Mouse (Mus musculus) CH12.LX (cell line): ENCODE results near the gene Foxp1. TPM values are rescaled to one million over a fixed set of nuclear protein-coding genes. Genes with fewer than 3 reads are reported as not detected.

ENCODE experiments used
- DNase-seq: peaks from one replicate; pipeline ENCODE4 v3.0.0-alpha.2; 2013; ENCODE audit errors: extremely low read depth
- H3K27ac ChIP-seq: 2 replicates; pipeline ENCODE4 v1.5.1; 2012; ENCODE audit warnings: low read depth, mild to moderate bottlenecking, control low read depth, moderate library complexity; ENCODE audit not compliant: insufficient read depth
- H3K27me3 ChIP-seq: replicated peaks from 2 replicates; pipeline ENCODE3; 2012; ENCODE audit warnings: inconsistent platforms
- H3K36me3 ChIP-seq, 2 experiments: replicated peaks in 1 of 2; 2 replicates each; pipeline versions ENCODE3 to v1.6.1; 2012; ENCODE audit warnings: inconsistent platforms in 1 of 2, low read length in 1 of 2, mild to moderate bottlenecking in 1 of 2, mixed read lengths in 1 of 2, moderate library complexity in 1 of 2; ENCODE audit not compliant: control insufficient read depth in 1 of 2, insufficient read depth in 1 of 2
- H3K4me1 ChIP-seq, 2 experiments: 2 replicates each; pipeline ENCODE4 v1.6.1; 2012; ENCODE audit warnings: inconsistent platforms in 1 of 2, moderate library complexity in 1 of 2; ENCODE audit not compliant: insufficient read depth in 2 of 2, control insufficient read depth in 1 of 2
- H3K4me2 ChIP-seq: 2 replicates; pipeline ENCODE4 v1.6.1; 2012; ENCODE audit warnings: low read depth, mild to moderate bottlenecking, control low read depth; ENCODE audit not compliant: poor library complexity, insufficient read depth, severe bottlenecking
- H3K4me3 ChIP-seq, 3 experiments: fragments of 150-350 bp in 1 of 3; sonication (generic) in 1 of 3; replicated peaks in 1 of 3; 2 replicates each; pipeline versions ENCODE3 to v1.5.1; 2011 to 2012; ENCODE audit warnings: low read depth in 2 of 3, low read length in 2 of 3, mild to moderate bottlenecking in 2 of 3, moderate library complexity in 2 of 3, control low read depth in 1 of 3, improper control_type of control experiment in 1 of 3, inconsistent platforms in 1 of 3, mixed read lengths in 1 of 3; ENCODE audit not compliant: poor library complexity in 1 of 3
- H3K79me2 ChIP-seq: replicated peaks from 2 replicates; pipeline ENCODE4 v1.6.1; 2012; ENCODE audit warnings: mild to moderate bottlenecking, moderate library complexity; ENCODE audit not compliant: control insufficient read depth, poor library complexity, insufficient read depth, severe bottlenecking; ENCODE audit errors: extremely low read depth
- H3K9ac ChIP-seq: 2 replicates; pipeline ENCODE4 v1.6.1; 2012; ENCODE audit warnings: low read depth, mild to moderate bottlenecking, control low read depth, moderate library complexity; ENCODE audit not compliant: insufficient read depth
- H3K9me3 ChIP-seq: replicated peaks from 2 replicates; pipeline ENCODE3; 2012; ENCODE audit warnings: low read length, inconsistent platforms, mixed read lengths
- BHLHE40 ChIP-seq: IDR thresholded peaks from 2 replicates; pipeline ENCODE4 v1.6.1; 2011; ENCODE audit warnings: mild to moderate bottlenecking, low read depth, low read length, improper control_type of control experiment
- CHD1 ChIP-seq: IDR thresholded peaks from 2 replicates; pipeline ENCODE4 v1.6.1; 2012; ENCODE audit warnings: low read depth, low read length, improper control_type of control experiment, inconsistent platforms
- CHD2 ChIP-seq: IDR thresholded peaks from 2 replicates; pipeline ENCODE4 v1.6.1; 2011; ENCODE audit warnings: low read length, improper control_type of control experiment
- CTCF ChIP-seq, 2 experiments: IDR thresholded peaks in 1 of 2; conservative IDR thresholded peaks in 1 of 2; 2 replicates each; pipeline ENCODE4 v1.5.1; 2011 to 2012; ENCODE audit warnings: low read depth in 2 of 2, low read length in 2 of 2, improper control_type of control experiment in 1 of 2, inconsistent platforms in 1 of 2, mild to moderate bottlenecking in 1 of 2, moderate library complexity in 1 of 2
- E2F4 ChIP-seq: IDR thresholded peaks from 2 replicates; pipeline ENCODE4 v1.6.1; 2011; ENCODE audit warnings: low read depth, low read length, improper control_type of control experiment; ENCODE audit not compliant: insufficient replicate concordance
- ELF1 ChIP-seq: IDR thresholded peaks from 2 replicates; pipeline ENCODE4 v1.6.1; 2014; ENCODE audit warnings: low read depth, mild to moderate bottlenecking, inconsistent platforms, low read length, improper control_type of control experiment
- EP300 ChIP-seq: IDR thresholded peaks from 2 replicates; pipeline ENCODE4 v1.6.1; 2011; ENCODE audit warnings: low read length, improper control_type of control experiment
- GABPA ChIP-seq: IDR thresholded peaks from 2 replicates; pipeline ENCODE4 v1.6.1; 2012; ENCODE audit warnings: low read depth, low read length, improper control_type of control experiment, inconsistent platforms; ENCODE audit not compliant: insufficient replicate concordance
- IRF4 ChIP-seq: IDR thresholded peaks from 2 replicates; pipeline ENCODE4 v1.6.1; 2014; ENCODE audit warnings: low read depth, mild to moderate bottlenecking, inconsistent platforms, low read length, improper control_type of control experiment
- KAT2A ChIP-seq: IDR thresholded peaks from 2 replicates; pipeline ENCODE4 v1.6.1; 2012; ENCODE audit warnings: low read length, improper control_type of control experiment, inconsistent platforms; ENCODE audit not compliant: insufficient replicate concordance
- MAX ChIP-seq: IDR thresholded peaks from 2 replicates; pipeline ENCODE4 v1.6.1; 2011; ENCODE audit warnings: low read length, improper control_type of control experiment
- MXI1 ChIP-seq: IDR thresholded peaks from 2 replicates; pipeline ENCODE4 v1.6.1; 2011; ENCODE audit warnings: mild to moderate bottlenecking, low read depth, low read length, improper control_type of control experiment
- MYC ChIP-seq: IDR thresholded peaks from 2 replicates; pipeline ENCODE4 v1.6.1; 2011; ENCODE audit warnings: low read depth, mild to moderate bottlenecking, improper control_type of control experiment, low read length
- PAX5 ChIP-seq: IDR thresholded peaks from 2 replicates; pipeline ENCODE4 v1.6.1; 2012; ENCODE audit warnings: low read length, inconsistent platforms, mixed read lengths
- POLR2AphosphoS2 ChIP-seq: IDR thresholded peaks from 2 replicates; pipeline ENCODE4 v1.6.1; 2011; ENCODE audit warnings: low read depth, low read length, improper control_type of control experiment
- SIN3A ChIP-seq: IDR thresholded peaks from 2 replicates; pipeline ENCODE4 v1.6.1; 2012; ENCODE audit warnings: low read length, improper control_type of control experiment, inconsistent platforms
- TBP ChIP-seq: conservative IDR thresholded peaks from 2 replicates; pipeline ENCODE4 v1.6.1; 2011; ENCODE audit warnings: low read depth, low read length, improper control_type of control experiment
- UBTF ChIP-seq: IDR thresholded peaks from 2 replicates; pipeline ENCODE4 v1.6.1; 2012; ENCODE audit warnings: low read depth, mild to moderate bottlenecking, inconsistent platforms, low read length, improper control_type of control experiment, moderate library complexity
- ZKSCAN1 ChIP-seq: IDR thresholded peaks from 2 replicates; pipeline ENCODE4 v1.6.1; 2012; ENCODE audit warnings: low read depth, inconsistent platforms, low read length, improper control_type of control experiment, borderline replicate concordance
- ZNF384 ChIP-seq: IDR thresholded peaks from 2 replicates; pipeline ENCODE4 v1.6.1; 2012; ENCODE audit warnings: low read depth, low read length, improper control_type of control experiment, inconsistent platforms
- dilution Hi-C: fragments of 300-500 bp; cut with MboI; formaldehyde crosslinking; loops from 2 replicates; pipeline ENCODE4 v1.14.3; 2020; ENCODE audit warnings: low sequenced_read_pairs; ENCODE audit not compliant: extremely low pct_unique_long_range_greater_than_20kb, extremely low pct_ligation_motif_present
- in situ Hi-C: fragments of 300-500 bp; cut with MboI; formaldehyde crosslinking; loops from 3 replicates; pipeline ENCODE4 v1.14.3; 2019; ENCODE audit warnings: low sequenced_read_pairs, low pct_ligation_motif_present, low pct_unique_long_range_greater_than_20kb, mixed read lengths
- polyA plus RNA-seq: library from polyadenylated mRNA; unstranded; fragments of >175 nt; gene quantifications from 2 replicates; pipeline ENCODE4 v1.2.1, GENCODE M21; 2012; ENCODE audit warnings: low read depth; ENCODE audit not compliant: insufficient read length
- total RNA-seq, 2 experiments: library from RNA; depleted of rRNA; stranded (reverse); fragments of 300-350 nt in 1 of 2; fragments of >200 nt in 1 of 2; gene quantifications; 2 replicates each; pipeline ENCODE4 v1.2.3; 2012 to 2014

The Foxp1 gene
- total and polyA plus RNA-seq, 3 experiments = 66.5 to 105 (median 87.4) TPM

GRCm38 (mm10) chr6:99172589-99172986 is 349.9 kb downstream of the Foxp1 start:
- H3K27ac ChIP-seq = peak overlapping the region; percentile 98
- in situ Hi-C loops = loop anchor here (5.0 kb wide), 1 partner anchor 60 kb away; no protein-coding TSS in a partner anchor
- no peaks in the 10 kb centered on the region for H3K9me3 ChIP-seq
- H3K4me1 ChIP-seq = peaks cover 37 to 55% of the 10 kb centered on the region in 2 experiments
- dilution Hi-C loops = no loop called here
- peak overlapping the region; percentile 38 for H3K9ac ChIP-seq
- no peak overlapping the region for H3K4me3 ChIP-seq
- DNase-seq = no peak
- TF ChIP-seq UBTF (no peak), CHD1 (0 out of 2 replicates have a peak, but pooled peaks have one; percentile 21), MAX (no peak), ZKSCAN1 (no peak), E2F4 (no peak)
- H3K79me2 ChIP-seq = peaks cover 4% of the 10 kb centered on the region; the same call in 1 of the 2 replicates
- H3K4me2 ChIP-seq = peak overlapping the region; percentile 12; the same call in 1 of the 2 replicates
- no peaks in the 10 kb centered on the region for H3K27me3 ChIP-seq
- H3K36me3 ChIP-seq = peaks cover 0 to 3% of the 10 kb centered on the region in 2 experiments

- DNase-seq = no peak
- Histone ChIP-seq H3K79me2 (peaks cover 4% of the 10 kb centered on the region; the same call in 1 of the 2 replicates), H3K4me3 (no peak overlapping the region), H3K27me3 (no peaks in the 10 kb centered on the region), H3K4me1 (peaks cover 37 to 54% of the 10 kb centered on the region in 2 experiments), H3K4me2 (peak overlapping the region; percentile 12; the same call in 1 of the 2 replicates), H3K36me3 (peaks cover 0 to 3% of the 10 kb centered on the region in 2 experiments), H3K9me3 (no peaks in the 10 kb centered on the region), H3K27ac (peak overlapping the region; percentile 98), H3K9ac (peak overlapping the region; percentile 38; the same call in 1 of the 2 replicates)
- TF ChIP-seq EP300 (0 out of 2 replicates have a peak, but pooled peaks have one; percentile 19), UBTF (no peak), PAX5 (no peak), MAX (no peak), KAT2A (no peak), MXI1 (no peak), CTCF (conservative IDR thresholded peaks at IDR 0.05 in 1 of 2, IDR thresholded peaks at IDR 0.05 in 1 of 2; ENCODE audit: low read depth in 2 of 2, low read length in 2 of 2) (no peak), TBP (0 out of 2 replicates have a peak, but pooled peaks have one; percentile 22), MYC (no peak), ZKSCAN1 (no peak), SIN3A (no peak), BHLHE40 (peak; percentile 78), GABPA (no peak), ZNF384 (no peak), CHD1 (peak; percentile 11; the same call in 1 of the 2 replicates), IRF4 (no peak), CHD2 (no peak), POLR2AphosphoS2 (no peak), ELF1 (0 out of 2 replicates have a peak, but pooled peaks have one; percentile 11)
- in situ Hi-C loops (loop anchor here (5.0 kb wide), 1 partner anchor 60 kb away; no protein-coding TSS in a partner anchor), dilution Hi-C loops (no loop called here)
Observed at GRCm38 (mm10) chr6:99171901-99172588, 350.5 kb downstream of the Foxp1 start.
